ENCODE assay signal across 8 mouse cellular contexts in the genomic region with DNA sequence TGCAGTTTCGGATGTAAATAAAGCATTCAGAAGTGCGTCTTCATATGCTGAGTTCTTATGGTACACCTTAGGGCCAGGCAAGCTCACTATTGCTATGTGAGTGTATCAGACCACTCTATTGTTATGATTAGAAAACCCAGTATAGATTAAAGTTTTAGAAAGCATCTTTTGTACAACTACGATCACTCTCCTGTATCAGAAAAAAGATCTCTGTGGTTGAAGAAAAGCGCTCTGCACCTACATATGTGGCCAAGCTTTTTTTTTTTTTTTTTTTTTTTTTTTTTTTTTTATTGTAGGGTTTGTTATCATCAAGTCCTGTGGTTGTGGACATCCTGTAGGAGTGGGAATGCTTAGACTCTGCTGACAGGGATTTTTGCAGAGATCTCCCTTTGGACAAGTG. TPM values are rescaled to one million over a fixed set of nuclear protein-coding genes. Genes with fewer than 3 reads are reported as not detected.
DNase-seq lines count a peak whose midpoint lies in the region; ATAC-seq lines count a peak whose summit lies in the region.

No protein-coding gene starts in this region.

- no peak overlapping the region; the same call in 1 of the 2 replicates for H3K9ac ChIP-seq in lung, embryonic 15.5 days
- H3K9ac ChIP-seq in limb, embryonic 11.5 days (ENCODE audit: low read length), result no peak overlapping the region

- peak overlapping the region; percentile 49 for H3K4me2 ChIP-seq in lung, embryonic 15.5 days
- peak overlapping the region; percentile 36 for H3K4me2 ChIP-seq in limb, embryonic 11.5 days (ENCODE audit: low read depth, severe bottlenecking)

- H3K27ac ChIP-seq in lung, embryonic 15.5 days, result no peak overlapping the region
- no peak overlapping the region for H3K27ac ChIP-seq in embryonic facial prominence, embryonic 10.5 days (replicated peaks)
- no peak overlapping the region for H3K27ac ChIP-seq in limb, embryonic 11.5 days (replicated peaks; ENCODE audit: low read depth, low read length)

- ATAC-seq in lung, embryonic 15.5 days (ENCODE audit: borderline replicate concordance, extremely low read depth, low FRiP score, low TSS enrichment), result no peak
- ATAC-seq in limb, embryonic 11.5 days (ENCODE audit: insufficient number of reproducible peaks, low FRiP score, low TSS enrichment, low read depth), result no peak

- no peaks in the 10 kb centered on the region for H3K9me3 ChIP-seq in lung, embryonic 15.5 days
- H3K9me3 ChIP-seq in embryonic facial prominence, embryonic 10.5 days, result peaks cover 7% of the 10 kb centered on the region
- H3K9me3 ChIP-seq in limb, embryonic 11.5 days (ENCODE audit: control insufficient read depth, low read length), result no peaks in the 10 kb centered on the region

- DNase-seq in lung, postnatal 14 days, result no peak
- no peak for DNase-seq in embryonic facial prominence, embryonic 10.5 days (ENCODE audit: low spot score)
- DNase-seq in limb, embryonic 11.5 days (ENCODE audit: low spot score), result no peak
- peak; percentile 13 for DNase-seq in splenic B cell, adult 2 months (ENCODE audit: low read depth, low spot score)
- no peak for DNase-seq in layer of hippocampus, adult 8-10 months (ENCODE audit: low spot score in 2 of 2)
- no peak for DNase-seq in B cell, adult 2 months
- no peak for DNase-seq in left cerebral cortex, adult 9 months (ENCODE audit: low spot score in 2 of 2)

- no peaks in the 10 kb centered on the region for H3K27me3 ChIP-seq in lung, embryonic 15.5 days
- no peaks in the 10 kb centered on the region for H3K27me3 ChIP-seq in embryonic facial prominence, embryonic 10.5 days (replicated peaks; ENCODE audit: low read depth, poor library complexity, severe bottlenecking)
- no peaks in the 10 kb centered on the region for H3K27me3 ChIP-seq in limb, embryonic 11.5 days (ENCODE audit: control insufficient read depth, insufficient read depth, low read length)
- no peaks in the 10 kb centered on the region for H3K27me3 ChIP-seq in splenic B cell, adult 2 months (ENCODE audit: control insufficient read depth, insufficient read depth, low read length, poor library complexity, severe bottlenecking)

- 38% methylated on average over 4 of the region's 4 CpGs for WGBS in lung, embryonic 15.5 days
- 66% methylated on average over 4 of the region's 4 CpGs for WGBS in embryonic facial prominence, embryonic 10.5 days
- WGBS in limb, embryonic 11.5 days, result 63% methylated on average over 4 of the region's 4 CpGs

- peak overlapping the region; percentile 75 for H3K4me3 ChIP-seq in lung, embryonic 15.5 days
- H3K4me3 ChIP-seq in embryonic facial prominence, embryonic 10.5 days, result peak overlapping the region; percentile 72
- peak overlapping the region; percentile 54; the same call in 1 of the 2 replicates for H3K4me3 ChIP-seq in limb, embryonic 11.5 days (ENCODE audit: low read depth, low read length)

- H3K36me3 ChIP-seq in lung, embryonic 15.5 days, result no peaks in the 10 kb centered on the region
- peaks cover 15% of the 10 kb centered on the region for H3K36me3 ChIP-seq in embryonic facial prominence, embryonic 10.5 days (replicated peaks)
- no peaks in the 10 kb centered on the region for H3K36me3 ChIP-seq in limb, embryonic 11.5 days (ENCODE audit: control insufficient read depth, insufficient read depth, low read length)
- no peaks in the 10 kb centered on the region for H3K36me3 ChIP-seq in splenic B cell, adult 2 months (ENCODE audit: control insufficient read depth, insufficient read depth, low read length, poor library complexity, severe bottlenecking)

- H3K4me1 ChIP-seq in lung, embryonic 15.5 days, result peaks cover 8% of the 10 kb centered on the region
- peaks cover 15% of the 10 kb centered on the region for H3K4me1 ChIP-seq in embryonic facial prominence, embryonic 10.5 days
- no peaks in the 10 kb centered on the region for H3K4me1 ChIP-seq in limb, embryonic 11.5 days (ENCODE audit: control insufficient read depth, insufficient read depth, low read length)

RNA-seq across cellular contexts. Expression of a gene that starts 0.9 kb away (rescaled TPM):
- polyA plus RNA-seq in lung, embryonic 15.5 days (2015; fragmentation: Nextera tagmentation; extraction: Ambion mirVana), result 14.8 and 16.9 TPM in 2 replicates
- polyA plus RNA-seq in embryonic facial prominence, embryonic 10.5 days (2016; fragmentation: Nextera tagmentation; extraction: Ambion mirVana), result 14.1 and 15.6 TPM in 2 replicates
- polyA plus RNA-seq in limb, embryonic 11.5 days (2014; fragmentation: Nextera tagmentation; extraction: Ambion mirVana), result 19.1 and 20.2 TPM in 2 replicates
- 10 to 100 TPM; 20.5 to 24.4 (median 21.1) TPM for total RNA-seq in layer of hippocampus, adult 8-10 months (2022)

RNA-seq across cellular contexts. Expression of a gene that starts 1.0 kb away (rescaled TPM):
- 17.9 and 18.9 TPM in 2 replicates for polyA plus RNA-seq in lung, embryonic 15.5 days (2015; fragmentation: Nextera tagmentation; extraction: Ambion mirVana)
- polyA plus RNA-seq in embryonic facial prominence, embryonic 10.5 days (2016; fragmentation: Nextera tagmentation; extraction: Ambion mirVana), result 21.8 and 23.8 TPM in 2 replicates
- 26.0 and 29.9 TPM in 2 replicates for polyA plus RNA-seq in limb, embryonic 11.5 days (2014; fragmentation: Nextera tagmentation; extraction: Ambion mirVana)
- total RNA-seq in layer of hippocampus, adult 8-10 months (2022), result 10 to 100 TPM; 14.2 to 17.9 (median 16.6) TPM

RNA-seq across cellular contexts. Expression of a gene that starts 53.6 kb away (rescaled TPM):
- polyA plus RNA-seq in lung, embryonic 15.5 days (2015; fragmentation: Nextera tagmentation; extraction: Ambion mirVana), result 5.1 and 6.4 TPM in 2 replicates
- 6.5 and 7.5 TPM in 2 replicates for polyA plus RNA-seq in embryonic facial prominence, embryonic 10.5 days (2016; fragmentation: Nextera tagmentation; extraction: Ambion mirVana)
- polyA plus RNA-seq in limb, embryonic 11.5 days (2014; fragmentation: Nextera tagmentation; extraction: Ambion mirVana), result 6.8 and 7.1 TPM in 2 replicates
- 1 to 10 TPM; 4.5 to 7.4 (median 6.1) TPM for total RNA-seq in layer of hippocampus, adult 8-10 months (2022)
